Comparison of ENCODE assay signal across 8 mouse cellular contexts in the genomic region with DNA sequence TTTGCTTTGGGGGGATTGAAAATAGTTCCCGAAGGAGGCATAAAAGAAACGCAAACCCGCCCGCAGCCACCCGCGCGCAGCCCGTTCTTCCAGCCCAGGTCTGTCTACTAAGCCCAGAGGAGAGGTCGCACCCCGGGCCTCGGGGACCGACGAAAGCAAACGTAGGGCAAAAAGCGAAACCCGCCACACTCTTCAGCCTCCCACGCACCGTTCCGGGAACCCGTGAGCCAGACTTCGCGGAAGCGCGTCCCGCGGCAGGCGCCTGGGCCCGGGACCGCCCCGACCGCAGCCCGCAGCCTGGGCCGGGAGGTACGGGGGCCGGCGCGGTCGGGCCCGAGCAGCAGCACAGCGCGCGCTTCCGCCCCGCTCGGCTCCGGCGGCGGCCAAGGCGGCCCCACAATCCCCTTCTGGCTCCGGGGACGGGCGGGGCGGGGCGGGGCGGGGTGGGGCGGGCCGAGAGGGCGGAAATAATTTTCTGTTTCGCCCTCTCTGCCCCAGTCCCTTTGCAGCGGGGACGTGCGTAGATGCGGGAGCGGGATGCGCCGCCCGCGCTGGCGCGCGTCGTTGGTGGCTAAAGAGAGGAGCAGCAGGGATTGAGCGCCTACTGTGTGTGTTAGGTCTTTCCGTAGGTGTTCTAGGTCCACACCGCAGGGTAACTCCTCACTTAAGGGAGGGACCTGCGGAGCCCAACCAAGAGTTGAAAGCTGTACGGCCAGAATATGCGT. TPM values are rescaled to one million over a fixed set of nuclear protein-coding genes. Genes with fewer than 3 reads are reported as not detected.
DNase-seq lines count a peak whose midpoint lies in the region; ATAC-seq and TF ChIP-seq lines count a peak whose summit lies in the region.

No protein-coding gene starts in this region.

- peak overlapping the region; percentile 74 for H3K4me3 ChIP-seq in heart, adult 2 months
- H3K4me3 ChIP-seq in limb, embryonic 14.5 days (replicated peaks; ENCODE audit: low read length): peak overlapping the region; percentile 74
- peak overlapping the region; percentile 65 for H3K4me3 ChIP-seq in midbrain, embryonic 14.5 days (replicated peaks; ENCODE audit: low read depth, low read length)

- DNase-seq in 3134 (ENCODE audit: extremely low read depth, insufficient read length, low spot score) (peak; percentile 84), adipocyte (ENCODE audit: low spot score) (peak; percentile 64)
- DNase-seq in embryo, embryonic 9.5 days (ENCODE audit: extremely low spot score): peak; percentile 87
- DNase-seq in heart, adult 2 months: peak; percentile 89 to 92
- DNase-seq in kidney, adult 18-20 months: peak; percentile 84
- DNase-seq in limb, embryonic 14.5 days (ENCODE audit: low spot score): peak; percentile 69
- peak; percentile 86 for DNase-seq in midbrain, embryonic 14.5 days
- peak; percentile 48 to 56 for DNase-seq in spleen, postnatal 14 days (ENCODE audit: low spot score in 2 of 2)

- H3K36me3 ChIP-seq in heart, adult 2 months (ENCODE audit: control insufficient read depth, insufficient read depth, low read length): no peaks in the 10 kb centered on the region
- H3K36me3 ChIP-seq in limb, embryonic 14.5 days (ENCODE audit: control insufficient read depth, insufficient read depth, low read length): 0 out of 2 replicates have a peak, but pooled peaks cover under 1% of the 10 kb centered on the region
- no peaks in the 10 kb centered on the region for H3K36me3 ChIP-seq in midbrain, embryonic 14.5 days (ENCODE audit: control insufficient read depth, insufficient read depth, low read length)

- no peaks in the 10 kb centered on the region; the same call in 1 of the 2 replicates for H3K79me2 ChIP-seq in heart, adult 2 months (replicated peaks; ENCODE audit: control insufficient read depth, insufficient read depth, low read length)

- TF ChIP-seq POLR2A in heart, adult 2 months (IDR thresholded peaks at IDR 0.05; ENCODE audit: insufficient read depth, low read depth, low read length): peak; percentile 90
- TF ChIP-seq POLR2A in limb, embryonic 14.5 days (IDR thresholded peaks at IDR 0.05; ENCODE audit: borderline replicate concordance, extremely low read depth, insufficient read depth, insufficient read length): no peak

- intact Hi-C loops in heart, adult 2 months (cut with DNase I): loop anchor here (2.0 kb wide), 1 partner anchor 39 kb away; no protein-coding TSS in a partner anchor

- H3K4me2 ChIP-seq in limb, embryonic 14.5 days (replicated peaks; ENCODE audit: low read depth, low read length, severe bottlenecking): peak overlapping the region; percentile 63
- H3K4me2 ChIP-seq in midbrain, embryonic 14.5 days (ENCODE audit: low read length): peak overlapping the region; percentile 76

- ATAC-seq in limb, embryonic 14.5 days (ENCODE audit: low FRiP score, low read depth): peak; percentile 82
- ATAC-seq in midbrain, embryonic 14.5 days (ENCODE audit: low FRiP score, low TSS enrichment): peak; percentile 87

- H3K9me3 ChIP-seq in limb, embryonic 14.5 days (ENCODE audit: control insufficient read depth, low read length): no peaks in the 10 kb centered on the region
- H3K9me3 ChIP-seq in midbrain, embryonic 14.5 days (ENCODE audit: control insufficient read depth, low read length): no peaks in the 10 kb centered on the region

- peak overlapping the region; percentile 98 for H3K9ac ChIP-seq in heart, adult 2 months (ENCODE audit: low read depth, low read length)
- H3K9ac ChIP-seq in limb, embryonic 14.5 days (ENCODE audit: low read depth, low read length, severe bottlenecking): peak overlapping the region; percentile 84
- peak overlapping the region; percentile 73 for H3K9ac ChIP-seq in midbrain, embryonic 14.5 days (replicated peaks; ENCODE audit: low read length)

- H3K27me3 ChIP-seq in heart, adult 2 months (ENCODE audit: control insufficient read depth, insufficient read depth, low read length): no peaks in the 10 kb centered on the region
- H3K27me3 ChIP-seq in limb, embryonic 14.5 days (ENCODE audit: control insufficient read depth, insufficient read depth, low read length): peaks cover 17% of the 10 kb centered on the region
- H3K27me3 ChIP-seq in midbrain, embryonic 14.5 days (ENCODE audit: control insufficient read depth, insufficient read depth, low read length): peaks cover 18% of the 10 kb centered on the region

- no peak for TF ChIP-seq CTCF in heart, adult 2 months (IDR thresholded peaks at IDR 0.05)

- 0 out of 2 replicates have a peak, but pooled peaks have one; percentile 30 for TF ChIP-seq EP300 in heart, adult 2 months (IDR thresholded peaks at IDR 0.05; ENCODE audit: insufficient read depth, low read depth, low read length)

- under 1% methylated on average over 78 of the region's 78 CpGs for WGBS in heart, adult 2 months
- under 1% methylated on average over 62 of the region's 78 CpGs for WGBS in limb, embryonic 14.5 days
- WGBS in midbrain, embryonic 14.5 days: under 1% methylated on average over 78 of the region's 78 CpGs

- peak overlapping the region; percentile 95 for H3K27ac ChIP-seq in heart, adult 2 months
- peak overlapping the region; percentile 63 for H3K27ac ChIP-seq in limb, embryonic 14.5 days (replicated peaks; ENCODE audit: low read depth, low read length)
- peak overlapping the region; percentile 57; the same call in 1 of the 2 replicates for H3K27ac ChIP-seq in midbrain, embryonic 14.5 days (replicated peaks; ENCODE audit: low read depth, low read length)

- H3K4me1 ChIP-seq in heart, adult 2 months (ENCODE audit: control insufficient read depth, insufficient read depth, low read length): peaks cover 12% of the 10 kb centered on the region
- H3K4me1 ChIP-seq in limb, embryonic 14.5 days (ENCODE audit: control insufficient read depth, insufficient read depth, low read length): peaks cover 27% of the 10 kb centered on the region
- H3K4me1 ChIP-seq in midbrain, embryonic 14.5 days (ENCODE audit: control insufficient read depth, insufficient read depth, low read length): peaks cover 32% of the 10 kb centered on the region

RNA-seq across cellular contexts. Expression of a gene that starts 3.1 kb away (rescaled TPM):
- total RNA-seq in heart, adult 2 months (2021): 10 to 100 TPM; 67.1 to 72.5 TPM
- polyA plus RNA-seq in heart, adult 2 months (2012; rRNA removed): 37.9 and 46.2 TPM in 2 replicates
- 28.6 and 36.0 TPM in 2 replicates for polyA plus RNA-seq in limb, embryonic 14.5 days (2012; rRNA removed)
- 4.9 and 6.1 TPM in 2 replicates for polyA plus RNA-seq in limb, embryonic 14.5 days (2014; fragmentation: Nextera tagmentation; extraction: Ambion mirVana)
- polyA plus RNA-seq in midbrain, embryonic 14.5 days (2014; fragmentation: Nextera tagmentation; extraction: Ambion mirVana): 6.2 and 9.0 TPM in 2 replicates

RNA-seq across cellular contexts. Expression of a gene that starts 25.5 kb away (rescaled TPM):
- 100 to 1,000 TPM; 130 to 137 TPM for total RNA-seq in heart, adult 2 months (2021)
- 82.7 and 106 TPM in 2 replicates for polyA plus RNA-seq in heart, adult 2 months (2012; rRNA removed)
- 11.7 and 13.3 TPM in 2 replicates for polyA plus RNA-seq in limb, embryonic 14.5 days (2012; rRNA removed)
- 13.6 and 14.9 TPM in 2 replicates for polyA plus RNA-seq in limb, embryonic 14.5 days (2014; fragmentation: Nextera tagmentation; extraction: Ambion mirVana)
- 17.4 and 21.8 TPM in 2 replicates for polyA plus RNA-seq in midbrain, embryonic 14.5 days (2014; fragmentation: Nextera tagmentation; extraction: Ambion mirVana)

RNA-seq across cellular contexts. Expression of a gene that starts 30.6 kb away (rescaled TPM):
- 1 to 10 TPM; 1.4 to 2.6 TPM for total RNA-seq in heart, adult 2 months (2021)
- 0.44 and 0.61 TPM in 2 replicates for polyA plus RNA-seq in heart, adult 2 months (2012; rRNA removed)
- 6.6 and 9.2 TPM in 2 replicates for polyA plus RNA-seq in limb, embryonic 14.5 days (2012; rRNA removed)
- 4.4 and 4.8 TPM in 2 replicates for polyA plus RNA-seq in limb, embryonic 14.5 days (2014; fragmentation: Nextera tagmentation; extraction: Ambion mirVana)
- 1.9 and 2.8 TPM in 2 replicates for polyA plus RNA-seq in midbrain, embryonic 14.5 days (2014; fragmentation: Nextera tagmentation; extraction: Ambion mirVana)

RNA-seq across cellular contexts. Expression of a gene that starts 40.1 kb away (rescaled TPM):
- 1 to 10 TPM; 4.1 to 5.6 TPM for total RNA-seq in heart, adult 2 months (2021)
- 9.5 and 17.8 TPM in 2 replicates for polyA plus RNA-seq in heart, adult 2 months (2012; rRNA removed)
- polyA plus RNA-seq in limb, embryonic 14.5 days (2012; rRNA removed): 130 and 179 TPM in 2 replicates
- polyA plus RNA-seq in limb, embryonic 14.5 days (2014; fragmentation: Nextera tagmentation; extraction: Ambion mirVana): 18.1 and 21.5 TPM in 2 replicates
- polyA plus RNA-seq in midbrain, embryonic 14.5 days (2014; fragmentation: Nextera tagmentation; extraction: Ambion mirVana): 25.5 and 31.2 TPM in 2 replicates

RNA-seq across cellular contexts. Expression of a gene that starts 43.0 kb away (rescaled TPM):
- 100 to 1,000 TPM; 135 to 139 TPM for total RNA-seq in heart, adult 2 months (2021)
- polyA plus RNA-seq in heart, adult 2 months (2012; rRNA removed): 273 and 314 TPM in 2 replicates
- polyA plus RNA-seq in limb, embryonic 14.5 days (2012; rRNA removed): 368 and 421 TPM in 2 replicates
- 489 and 508 TPM in 2 replicates for polyA plus RNA-seq in limb, embryonic 14.5 days (2014; fragmentation: Nextera tagmentation; extraction: Ambion mirVana)
- 456 and 503 TPM in 2 replicates for polyA plus RNA-seq in midbrain, embryonic 14.5 days (2014; fragmentation: Nextera tagmentation; extraction: Ambion mirVana)

Comparison
In these comparisons a context has a peak if more than half of its experiments do, and no peak if none do; other contexts are left out.
1. Peak in every context shown above with its lines: DNase-seq, ATAC-seq, H3K4me3 ChIP-seq and H3K27ac ChIP-seq.